Mouse (Mus musculus) spleen, adult 2 months (tissue): ENCODE data around the gene Lzts2.

ENCODE experiments used
- CTCF ChIP-seq: fragments of 200-500 bp; IDR thresholded peaks from 2 replicates; pipeline ENCODE4 v1.5.1; 2011; ENCODE audit warnings: mild to moderate bottlenecking, inconsistent platforms; ENCODE audit not compliant: insufficient read depth, insufficient read length, insufficient replicate concordance; ENCODE audit errors: extremely low read depth
- POLR2A ChIP-seq: fragments of 200-500 bp; IDR thresholded peaks from 2 replicates; pipeline ENCODE4 v1.6.1; 2011; ENCODE audit warnings: low read depth, low read length, inconsistent platforms

DNA sequence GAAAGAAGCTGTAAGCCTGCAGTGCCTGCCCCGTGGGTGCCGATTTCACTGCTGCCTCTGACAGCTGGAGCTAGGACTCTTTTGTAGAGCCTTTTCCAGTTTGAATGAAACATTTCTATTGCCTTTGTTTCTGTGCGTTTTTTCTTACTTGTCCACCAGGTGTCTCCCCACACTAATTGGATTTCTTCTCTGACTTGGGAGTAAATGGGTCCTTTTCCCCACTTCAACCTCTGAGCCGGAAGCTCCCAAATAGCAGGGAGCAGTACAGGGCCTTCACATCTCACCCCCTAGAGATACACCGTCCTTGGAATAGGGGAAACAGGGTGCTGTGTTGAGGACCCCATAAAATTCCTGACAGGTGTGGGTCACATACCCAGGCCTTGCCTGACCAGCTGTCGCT is 1.6 kb upstream of the Lzts2 start:
- TF ChIP-seq CTCF (no peak), POLR2A (no peak)
